Mouse (Mus musculus): ENCODE results near the gene 2310022A10Rik. TPM values are rescaled to one million over a fixed set of nuclear protein-coding genes. Genes with fewer than 3 reads are reported as not detected.

Gene 2310022A10Rik
- polyA plus RNA-seq, 1 experiment = 6.6 TPM

DNA sequence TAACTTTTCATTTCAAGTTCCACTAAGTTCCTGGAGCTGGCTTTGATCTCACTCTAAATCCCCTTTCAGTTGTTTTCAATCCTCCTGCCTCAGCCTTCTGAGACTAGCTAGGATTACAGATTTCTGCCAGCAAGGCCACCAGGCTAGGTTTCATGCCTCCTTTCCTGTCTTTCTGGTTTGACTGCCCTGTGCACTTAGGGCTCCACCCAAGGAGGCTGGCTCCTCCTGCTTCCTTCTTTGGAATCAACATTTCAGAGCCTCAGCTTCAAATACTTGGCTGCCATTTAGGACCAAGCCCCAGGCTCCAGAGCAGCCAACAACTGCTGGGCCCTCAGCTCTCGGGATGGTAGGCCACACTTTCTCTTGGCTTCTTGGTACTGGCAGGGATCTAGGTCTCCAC is 32.4 kb upstream of the 2310022A10Rik start:
- H3K27me3 ChIP-seq (ENCODE audit: control insufficient read depth) = no peaks in the 10 kb centered on the region
- no peak overlapping the region for H3K4me3 ChIP-seq (replicated peaks)
- H3K4me1 ChIP-seq (ENCODE audit: control insufficient read depth) = peaks cover 27% of the 10 kb centered on the region
- H3K36me3 ChIP-seq (ENCODE audit: control insufficient read depth) = peaks cover 6% of the 10 kb centered on the region
- peaks cover 12% of the 10 kb centered on the region for H3K9me3 ChIP-seq (ENCODE audit: control insufficient read depth, low read length)
- TF ChIP-seq GATA1 (IDR thresholded peaks at IDR 0.05; ENCODE audit: low read length) = no peak
- TF ChIP-seq TAL1 (IDR thresholded peaks at IDR 0.05; ENCODE audit: low read length) = no peak

DNA sequence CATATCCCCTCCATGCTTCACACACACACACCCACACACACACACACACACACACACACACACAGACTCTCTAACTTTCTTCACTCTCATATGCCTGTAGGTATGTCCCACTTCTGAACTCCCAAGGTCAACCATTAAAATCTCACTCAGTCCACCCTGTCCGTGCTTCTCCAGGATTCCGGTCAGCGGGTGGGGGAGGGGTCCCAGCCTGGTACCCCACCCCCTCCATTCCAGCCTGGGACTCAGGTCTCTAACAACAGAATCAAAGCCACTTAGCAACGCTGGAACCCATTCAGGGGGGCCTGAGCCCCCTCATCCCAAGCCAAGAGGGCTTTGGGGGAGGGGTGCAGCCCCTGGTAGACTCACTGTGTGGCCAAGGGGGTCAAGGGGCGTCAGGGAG is 30.1 kb upstream of the 2310022A10Rik start, which contains the start of gene Hipk4:
Hipk4 (plus strand) TSS at position 301 of the 400 bp plus-strand sequence.
- H3K9me3 ChIP-seq (ENCODE audit: control insufficient read depth, low read length) = peaks cover 12% of the 10 kb centered on the region
- peaks cover 47% of the 10 kb centered on the region for H3K4me1 ChIP-seq (ENCODE audit: control insufficient read depth)
- H3K4me3 ChIP-seq (replicated peaks) = no peak within 1 kb of the TSS

DNA sequence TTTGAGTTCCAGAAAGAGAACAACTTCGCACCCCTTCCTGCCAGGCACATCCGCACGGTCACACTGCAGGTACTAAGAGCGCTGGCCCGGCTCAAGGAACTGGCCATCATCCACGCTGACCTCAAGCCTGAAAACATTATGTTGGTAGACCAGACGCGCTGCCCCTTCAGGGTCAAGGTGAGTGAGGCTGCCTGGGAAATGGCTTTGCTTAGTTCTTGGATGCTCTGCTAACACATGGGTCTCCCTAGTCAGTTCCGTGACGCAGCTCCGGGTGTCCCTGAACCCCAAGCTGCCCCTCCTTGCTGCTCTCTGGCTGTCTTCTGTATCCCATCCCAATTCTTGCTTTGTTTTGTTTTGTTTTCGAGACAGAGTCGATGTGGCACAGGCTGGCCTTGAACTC is 29.2 kb upstream of the 2310022A10Rik start:
- Histone ChIP-seq H3K4me3 (replicated peaks) (no peak overlapping the region), H3K9me3 (ENCODE audit: control insufficient read depth, low read length) (peaks cover 12% of the 10 kb centered on the region), H3K27me3 (ENCODE audit: control insufficient read depth) (no peaks in the 10 kb centered on the region), H3K4me1 (ENCODE audit: control insufficient read depth) (peaks cover 48% of the 10 kb centered on the region), H3K36me3 (ENCODE audit: control insufficient read depth) (peaks cover 12% of the 10 kb centered on the region)
- no peak for TF ChIP-seq TAL1 (IDR thresholded peaks at IDR 0.05; ENCODE audit: low read length)
- no peak for TF ChIP-seq GATA1 (IDR thresholded peaks at IDR 0.05; ENCODE audit: low read length)

More for the DNA sequence above, 30.1 kb upstream of the 2310022A10Rik start, which contains the start of gene Hipk4:
- H3K36me3 ChIP-seq (ENCODE audit: control insufficient read depth) = peaks cover 6% of the 10 kb centered on the region
- H3K27me3 ChIP-seq (ENCODE audit: control insufficient read depth) = no peaks in the 10 kb centered on the region
- TF ChIP-seq TAL1 (IDR thresholded peaks at IDR 0.05; ENCODE audit: low read length) = no peak
- no peak for TF ChIP-seq GATA1 (IDR thresholded peaks at IDR 0.05; ENCODE audit: low read length)

DNA sequence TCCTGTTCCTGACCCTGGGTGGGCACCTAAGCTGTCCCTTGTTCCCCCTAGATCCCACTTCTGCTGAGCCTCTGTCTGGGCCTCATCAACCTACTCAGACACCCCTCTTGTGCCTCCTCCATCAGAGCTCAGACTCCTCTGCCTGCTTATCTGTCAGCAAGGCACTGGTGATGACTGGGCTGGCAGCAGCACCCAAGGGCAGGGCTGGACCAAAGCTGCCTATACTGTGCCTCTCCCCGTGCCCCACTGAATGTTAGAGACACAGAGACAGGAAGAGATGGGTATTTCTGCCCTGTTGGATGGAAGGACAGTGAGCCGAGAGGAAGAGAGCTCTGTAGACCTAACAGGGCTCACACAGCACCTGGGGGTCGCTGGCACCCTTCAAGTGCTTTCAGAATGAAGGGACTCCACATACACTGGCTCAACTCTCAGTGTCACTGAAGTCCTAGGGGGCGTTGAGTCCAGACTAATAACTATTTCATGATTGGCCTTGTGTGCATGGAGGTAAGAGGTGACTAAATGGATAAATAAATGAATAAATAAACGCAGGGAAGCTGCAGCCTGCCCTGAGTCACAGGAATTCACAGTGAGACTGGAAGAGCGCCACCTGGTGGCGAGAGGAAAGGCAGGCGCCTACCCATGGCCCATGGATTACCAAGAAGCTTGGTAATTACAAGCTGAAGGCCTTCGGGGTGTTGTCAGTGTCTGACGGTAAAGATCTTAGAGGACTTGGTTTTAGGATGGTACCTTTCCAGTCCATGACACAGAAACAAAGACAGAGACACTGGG is 26.8 kb upstream of the 2310022A10Rik start:
- Histone ChIP-seq H3K9me3 (ENCODE audit: control insufficient read depth, low read length) (no peaks in the 10 kb centered on the region), H3K4me1 (ENCODE audit: control insufficient read depth) (peaks cover 55% of the 10 kb centered on the region), H3K4me3 (replicated peaks) (peak overlapping the region; percentile 58), H3K36me3 (ENCODE audit: control insufficient read depth) (peaks cover 30% of the 10 kb centered on the region), H3K27me3 (ENCODE audit: control insufficient read depth) (no peaks in the 10 kb centered on the region)
- TF ChIP-seq TAL1 (IDR thresholded peaks at IDR 0.05; ENCODE audit: low read length) (no peak), GATA1 (IDR thresholded peaks at IDR 0.05; ENCODE audit: low read length) (peak; percentile 84)

DNA sequence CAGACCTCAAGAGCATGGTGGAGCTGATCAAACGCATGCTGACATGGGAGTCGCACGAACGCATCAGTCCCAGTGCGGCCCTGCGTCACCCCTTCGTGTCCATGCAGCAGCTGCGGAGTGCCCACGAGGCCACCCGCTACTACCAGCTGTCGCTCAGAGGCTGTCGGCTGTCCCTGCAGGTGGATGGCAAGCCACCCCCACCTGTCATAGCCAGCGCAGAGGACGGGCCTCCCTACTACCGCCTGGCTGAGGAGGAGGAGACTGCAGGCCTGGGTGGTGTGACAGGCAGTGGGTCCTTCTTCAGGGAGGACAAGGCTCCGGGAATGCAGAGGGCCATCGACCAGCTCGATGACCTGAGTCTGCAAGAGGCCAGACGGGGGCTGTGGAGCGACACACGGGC is 24.0 kb upstream of the 2310022A10Rik start:
- Histone ChIP-seq H3K9me3 (ENCODE audit: control insufficient read depth, low read length) (no peaks in the 10 kb centered on the region), H3K4me1 (ENCODE audit: control insufficient read depth) (peaks cover 70% of the 10 kb centered on the region), H3K27me3 (ENCODE audit: control insufficient read depth) (no peaks in the 10 kb centered on the region), H3K36me3 (ENCODE audit: control insufficient read depth) (peaks cover 56% of the 10 kb centered on the region), H3K4me3 (replicated peaks) (no peak overlapping the region)
- TF ChIP-seq TAL1 (IDR thresholded peaks at IDR 0.05; ENCODE audit: low read length) (no peak), GATA1 (IDR thresholded peaks at IDR 0.05; ENCODE audit: low read length) (no peak)

DNA sequence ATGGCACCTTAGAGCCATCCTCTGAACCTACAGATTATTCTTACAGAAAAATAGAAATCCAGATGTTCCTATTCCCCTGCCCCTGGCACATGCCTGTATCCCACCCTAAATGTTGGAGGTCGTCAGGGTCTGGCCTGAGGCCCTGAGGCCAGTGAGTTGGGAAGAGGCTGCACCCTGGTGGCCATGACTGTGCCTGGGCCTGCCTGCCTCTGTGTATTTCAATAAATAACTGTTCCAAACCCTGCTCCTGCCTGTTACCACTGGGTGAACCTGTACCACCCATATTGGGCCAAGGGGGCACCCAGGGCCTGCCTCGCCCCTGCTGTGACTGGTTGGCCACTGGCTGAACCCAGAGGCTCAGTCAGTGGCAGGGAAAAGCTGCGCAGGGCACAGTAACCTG is 22.1 kb upstream of the 2310022A10Rik start:
- Histone ChIP-seq H3K4me1 (ENCODE audit: control insufficient read depth) (peaks cover 72% of the 10 kb centered on the region), H3K36me3 (ENCODE audit: control insufficient read depth) (peaks cover 75% of the 10 kb centered on the region), H3K9me3 (ENCODE audit: control insufficient read depth, low read length) (no peaks in the 10 kb centered on the region), H3K4me3 (replicated peaks) (no peak overlapping the region), H3K27me3 (ENCODE audit: control insufficient read depth) (no peaks in the 10 kb centered on the region)
- TF ChIP-seq GATA1 (IDR thresholded peaks at IDR 0.05; ENCODE audit: low read length) (no peak), TAL1 (IDR thresholded peaks at IDR 0.05; ENCODE audit: low read length) (no peak)

DNA sequence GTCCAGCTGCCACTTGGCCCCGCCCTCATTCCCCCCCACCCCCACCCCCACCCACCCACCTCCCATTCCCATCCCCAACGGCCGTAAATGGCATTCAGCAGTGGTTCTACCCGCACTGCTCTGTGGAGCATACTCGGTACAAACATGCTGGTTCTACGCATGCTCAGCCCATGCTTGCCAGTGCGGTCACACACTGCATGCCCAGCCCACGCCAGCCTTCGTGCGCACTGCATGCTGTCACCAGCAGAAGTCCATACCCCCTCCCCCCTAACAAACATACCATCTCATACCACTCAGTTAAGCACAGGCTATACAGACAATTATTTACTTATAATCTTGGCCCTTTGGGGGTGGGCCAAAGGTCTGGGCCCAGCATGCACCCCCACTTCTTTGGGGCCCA is 21.3 kb upstream of the 2310022A10Rik start:
- H3K36me3 ChIP-seq (ENCODE audit: control insufficient read depth) = peaks cover 83% of the 10 kb centered on the region
- peaks cover 72% of the 10 kb centered on the region for H3K4me1 ChIP-seq (ENCODE audit: control insufficient read depth)
- no peaks in the 10 kb centered on the region for H3K27me3 ChIP-seq (ENCODE audit: control insufficient read depth)
- no peak for TF ChIP-seq GATA1 (IDR thresholded peaks at IDR 0.05; ENCODE audit: low read length)
- no peak for TF ChIP-seq TAL1 (IDR thresholded peaks at IDR 0.05; ENCODE audit: low read length)
- no peaks in the 10 kb centered on the region for H3K9me3 ChIP-seq (ENCODE audit: control insufficient read depth, low read length)
- H3K4me3 ChIP-seq (replicated peaks) = no peak overlapping the region

DNA sequence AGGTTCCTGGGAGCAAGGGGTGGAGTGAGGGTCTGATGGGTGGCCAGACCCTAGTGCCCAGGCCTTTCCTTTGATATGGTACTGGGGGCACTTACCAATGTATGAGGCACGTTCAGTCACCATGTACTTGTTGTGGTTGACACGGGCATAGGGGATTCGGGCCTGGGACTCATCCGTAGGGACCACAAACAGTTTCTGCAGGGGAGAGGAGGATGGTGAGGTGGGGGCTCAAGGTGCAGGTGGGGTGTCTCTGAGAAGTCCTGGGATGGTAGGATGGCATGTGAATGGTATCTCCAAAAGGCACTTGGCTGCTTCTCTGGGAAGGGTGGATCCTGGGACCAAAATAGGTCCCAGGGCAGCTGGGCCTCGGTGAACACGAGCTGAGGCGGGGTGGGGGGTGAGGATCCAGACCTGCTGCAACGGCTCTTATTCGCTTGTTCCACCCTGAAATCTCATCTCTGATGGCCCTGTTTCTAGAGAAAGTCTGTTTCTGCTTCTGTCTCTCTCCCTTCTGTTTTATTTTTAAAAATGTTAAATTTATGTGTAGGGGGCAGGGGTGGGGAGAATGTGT is 20.5 kb upstream of the 2310022A10Rik start:
- Histone ChIP-seq H3K9me3 (ENCODE audit: control insufficient read depth, low read length) (no peaks in the 10 kb centered on the region), H3K36me3 (ENCODE audit: control insufficient read depth) (peaks cover 91% of the 10 kb centered on the region), H3K27me3 (ENCODE audit: control insufficient read depth) (no peaks in the 10 kb centered on the region), H3K4me1 (ENCODE audit: control insufficient read depth) (peaks cover 72% of the 10 kb centered on the region), H3K4me3 (replicated peaks) (no peak overlapping the region)
- no peak for TF ChIP-seq TAL1 (IDR thresholded peaks at IDR 0.05; ENCODE audit: low read length)
- TF ChIP-seq GATA1 (IDR thresholded peaks at IDR 0.05; ENCODE audit: low read length) = no peak

DNA sequence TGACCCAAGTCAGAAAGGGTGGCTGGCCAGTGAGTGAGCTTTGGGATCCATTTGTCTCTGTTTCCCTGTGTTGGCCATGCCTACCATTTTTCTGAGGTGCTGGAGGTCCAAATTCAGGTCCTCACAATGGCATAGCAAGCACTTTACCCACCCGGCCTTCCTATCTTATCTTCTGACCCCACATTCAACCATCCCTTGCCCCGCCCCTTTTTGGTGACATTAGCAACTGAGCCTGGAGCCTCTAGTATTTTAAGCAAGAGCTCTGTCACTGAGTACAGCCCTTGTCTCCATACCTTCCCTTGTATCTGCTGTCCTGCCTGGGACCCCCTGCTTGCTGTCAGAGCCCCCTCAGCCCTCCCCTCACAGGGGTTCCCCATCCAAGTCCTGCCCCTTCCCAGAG is 17.6 kb upstream of the 2310022A10Rik start:
- Histone ChIP-seq H3K27me3 (ENCODE audit: control insufficient read depth) (no peaks in the 10 kb centered on the region), H3K4me3 (replicated peaks) (peak overlapping the region; percentile 60), H3K9me3 (ENCODE audit: control insufficient read depth, low read length) (no peaks in the 10 kb centered on the region), H3K4me1 (ENCODE audit: control insufficient read depth) (peaks cover 93% of the 10 kb centered on the region), H3K36me3 (ENCODE audit: control insufficient read depth) (peaks cover 98% of the 10 kb centered on the region)
- TF ChIP-seq GATA1 (IDR thresholded peaks at IDR 0.05; ENCODE audit: low read length) = peak; percentile 67
- TF ChIP-seq TAL1 (IDR thresholded peaks at IDR 0.05; ENCODE audit: low read length) = peak; percentile 65
